Mouse (Mus musculus) embryonic facial prominence, embryonic 11.5 days (tissue): ENCODE data around the gene Adap1. TPM values are rescaled to one million over a fixed set of nuclear protein-coding genes. Genes with fewer than 3 reads are reported as not detected.
A peak's percentile ranks its signal among the peaks of the same experiment; 100 is the strongest.

Source experiments
- ATAC-seq: fragments of 200-750 bp; cut with Nextera tagmentation; replicated peaks from 2 replicates; pipeline ENCODE4 v1.8.0; 2017; ENCODE audit warnings: low read depth; ENCODE audit not compliant: insufficient number of reproducible peaks, low FRiP score, low TSS enrichment
- DNase-seq: peaks from one replicate; pipeline ENCODE4 v3.0.0-alpha.2; 2015; ENCODE audit warnings: low spot score
- H3K27ac ChIP-seq: fragments of 300-500 bp; sonication (generic); replicated peaks from 2 replicates; pipeline ENCODE4 v1.5.1; 2014; ENCODE audit warnings: mild to moderate bottlenecking, low read depth, low read length, control low read depth
- H3K27me3 ChIP-seq: fragments of 300-500 bp; sonication (generic); 2 replicates; pipeline ENCODE4 v1.6.1; 2014; ENCODE audit warnings: mild to moderate bottlenecking, low read length, moderate library complexity, mixed read lengths; ENCODE audit not compliant: control insufficient read depth, insufficient read depth
- H3K36me3 ChIP-seq: fragments of 300-500 bp; sonication (generic); replicated peaks from 2 replicates; pipeline ENCODE4 v1.6.1; 2014; ENCODE audit warnings: low read depth, mild to moderate bottlenecking, low read length, moderate library complexity, mixed read lengths; ENCODE audit not compliant: control insufficient read depth, insufficient read depth
- H3K4me1 ChIP-seq: fragments of 300-500 bp; sonication (generic); 2 replicates; pipeline ENCODE4 v1.6.1; 2014; ENCODE audit warnings: low read length, mixed read lengths; ENCODE audit not compliant: control insufficient read depth, insufficient read depth
- H3K4me2 ChIP-seq: fragments of 300-500 bp; sonication (generic); 2 replicates; pipeline ENCODE4 v1.6.1; 2014; ENCODE audit warnings: low read depth, mild to moderate bottlenecking, control low read depth, low read length, moderate library complexity
- H3K4me3 ChIP-seq: fragments of 300-500 bp; sonication (generic); 2 replicates; pipeline ENCODE4 v1.5.1; 2014; ENCODE audit warnings: low read depth, low read length, control low read depth
- H3K9ac ChIP-seq: fragments of 300-500 bp; sonication (generic); replicated peaks from 2 replicates; pipeline ENCODE4 v1.6.1; 2014; ENCODE audit warnings: mild to moderate bottlenecking, control low read depth, low read length
- H3K9me3 ChIP-seq: fragments of 300-500 bp; sonication (generic); replicated peaks from 2 replicates; pipeline ENCODE4 v1.6.1; 2016; ENCODE audit warnings: mild to moderate bottlenecking, low read length, inconsistent platforms, mixed read lengths; ENCODE audit not compliant: control insufficient read depth
- WGBS: fragments of 180-500 bp; shearing (Covaris S2); extraction: QIAGEN DNeasy Blood & Tissue Kit; methylation state at CpG from one replicate; pipeline ENCODE4 v1.1.7; 2014; 5-methylcytosine and 5-hydroxymethylcytosine counted together
- polyA plus RNA-seq: library from polyadenylated mRNA; unstranded; fragments of >200 nt; fragmentation: Nextera tagmentation; extraction: Ambion mirVana; gene quantifications from 2 replicates; pipeline ENCODE4 v1.2.1, GENCODE M21; 2014

The Adap1 gene
- polyA plus RNA-seq, 1 experiment from 2014 or later: 1.7 TPM

DNA sequence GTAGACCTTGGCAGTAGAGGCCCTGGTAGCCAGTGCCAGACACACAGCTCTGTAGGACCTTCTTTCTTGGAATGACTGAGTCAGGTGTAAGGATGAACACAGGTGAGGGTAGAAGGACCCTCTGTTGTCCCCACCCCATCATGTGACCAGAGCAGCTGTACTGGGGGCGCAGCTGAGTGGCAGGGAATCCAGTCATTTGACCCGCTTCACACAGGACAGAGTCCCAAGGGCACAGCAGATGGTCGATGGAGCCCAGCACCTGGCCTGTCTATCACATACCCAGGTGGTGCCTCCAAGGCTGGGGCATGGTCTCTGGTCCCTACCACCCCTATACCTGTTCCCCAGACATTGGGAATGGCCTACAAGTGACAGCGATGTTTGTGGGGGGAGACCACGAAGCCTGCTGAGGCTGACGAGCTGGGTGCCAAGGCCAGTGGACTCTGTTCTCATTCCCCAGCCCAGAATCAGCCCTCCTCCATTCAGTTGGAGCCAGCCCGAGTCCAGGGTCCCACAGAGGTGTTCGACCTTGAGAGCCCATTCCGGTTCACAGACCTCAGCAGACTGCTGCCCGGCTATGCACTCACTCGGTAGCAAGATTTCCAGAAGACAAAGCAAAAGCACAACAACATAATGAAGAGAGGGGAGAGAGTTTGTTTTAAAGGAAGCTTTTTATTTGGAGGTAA lies 43.4 kb upstream of the Adap1 start:
- peaks cover 8% of the 10 kb centered on the region for H3K4me1 ChIP-seq
- H3K27ac ChIP-seq: no peak overlapping the region
- no peak overlapping the region for H3K4me3 ChIP-seq
- WGBS: 84% methylated on average over 11 of the region's 11 CpGs
- H3K36me3 ChIP-seq: no peaks in the 10 kb centered on the region
- H3K9ac ChIP-seq: no peak overlapping the region
- no peak for DNase-seq
- no peak for ATAC-seq
- H3K4me2 ChIP-seq: no peak overlapping the region
- no peaks in the 10 kb centered on the region for H3K27me3 ChIP-seq
- H3K9me3 ChIP-seq: no peaks in the 10 kb centered on the region

DNA sequence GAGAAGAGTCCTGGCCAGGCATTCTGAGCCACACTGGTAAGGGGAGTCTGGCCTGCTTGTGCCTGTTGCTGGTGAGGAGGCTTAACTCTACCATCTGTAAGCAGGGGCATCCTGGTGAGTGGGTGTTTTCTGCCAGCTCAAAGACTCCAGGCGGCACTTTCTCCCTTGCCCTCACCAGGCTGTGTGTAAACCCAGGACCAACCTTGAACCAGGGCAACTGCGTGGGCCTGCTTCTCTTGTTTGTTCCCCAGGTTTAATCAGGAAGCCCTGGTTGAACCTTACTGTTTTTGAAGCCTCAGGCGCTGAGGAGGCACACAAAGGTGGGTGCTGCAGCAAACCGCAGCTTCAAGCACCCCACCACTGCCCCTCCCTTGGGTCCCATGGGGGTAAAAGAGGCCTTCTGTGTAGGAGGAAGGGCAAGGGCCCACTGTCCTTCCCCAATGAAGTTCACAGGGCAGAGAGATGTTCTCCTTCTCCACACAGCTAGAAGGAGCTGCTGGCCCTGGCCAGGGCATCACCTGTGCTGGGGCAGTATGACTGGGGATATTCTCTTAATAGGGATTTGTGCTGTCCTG lies 42.5 kb upstream of the Adap1 start:
- no peak for ATAC-seq
- H3K27me3 ChIP-seq: no peaks in the 10 kb centered on the region
- WGBS: 91% methylated on average over 4 of the region's 4 CpGs
- DNase-seq: no peak
- no peak overlapping the region for H3K27ac ChIP-seq
- H3K9ac ChIP-seq: no peak overlapping the region
- no peaks in the 10 kb centered on the region for H3K9me3 ChIP-seq
- H3K4me1 ChIP-seq: peaks cover 8% of the 10 kb centered on the region
- H3K4me3 ChIP-seq: no peak overlapping the region
- H3K4me2 ChIP-seq: no peak overlapping the region
- no peaks in the 10 kb centered on the region for H3K36me3 ChIP-seq

DNA sequence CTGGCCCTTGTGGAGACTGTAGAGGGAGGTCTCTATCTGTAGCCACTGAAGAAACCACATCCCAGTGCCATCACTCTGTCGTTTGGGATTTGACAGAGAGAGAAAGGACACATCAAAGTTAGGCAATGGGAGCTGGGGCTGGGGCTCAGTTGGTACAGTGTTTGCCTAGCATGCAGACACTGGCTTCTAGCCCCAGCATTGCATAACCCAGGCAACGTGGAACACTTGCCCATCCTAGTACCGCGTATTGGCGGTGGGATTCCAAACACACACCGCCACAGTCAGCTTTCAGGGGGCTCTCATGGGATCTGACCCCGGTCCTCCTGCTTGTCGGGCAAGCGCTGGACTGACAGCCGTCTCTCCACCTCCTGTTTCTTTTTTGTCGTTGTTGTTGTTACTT lies 41.1 kb upstream of the Adap1 start:
- DNase-seq: no peak
- Histone ChIP-seq H3K27me3 (no peaks in the 10 kb centered on the region), H3K27ac (no peak overlapping the region), H3K4me1 (peaks cover 8% of the 10 kb centered on the region), H3K9me3 (no peaks in the 10 kb centered on the region), H3K9ac (no peak overlapping the region), H3K4me2 (no peak overlapping the region), H3K4me3 (no peak overlapping the region), H3K36me3 (no peaks in the 10 kb centered on the region)
- 71% methylated on average over 11 of the region's 11 CpGs for WGBS
- ATAC-seq: no peak

DNA sequence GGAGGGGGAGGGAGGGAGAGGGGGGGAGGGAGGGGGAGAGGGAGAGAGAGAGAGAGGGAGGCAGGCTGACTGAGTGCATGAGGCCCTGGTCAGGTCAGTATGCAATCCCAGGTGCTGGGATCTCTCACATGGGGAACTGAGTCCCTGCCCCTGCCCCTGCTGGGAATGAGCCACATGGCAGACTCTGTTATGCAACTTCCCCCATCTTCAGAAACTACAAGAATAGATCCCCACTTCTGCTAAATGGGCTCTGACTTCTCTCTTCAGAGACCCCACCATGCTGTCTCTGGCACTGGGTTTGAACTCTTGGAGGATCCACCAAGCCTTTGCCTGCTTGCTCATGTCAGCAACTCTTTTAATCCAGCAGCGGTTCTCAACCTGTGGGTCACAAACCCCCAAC lies 40.4 kb upstream of the Adap1 start:
- WGBS: 81% methylated on average over 1 of the region's 1 CpGs

DNA sequence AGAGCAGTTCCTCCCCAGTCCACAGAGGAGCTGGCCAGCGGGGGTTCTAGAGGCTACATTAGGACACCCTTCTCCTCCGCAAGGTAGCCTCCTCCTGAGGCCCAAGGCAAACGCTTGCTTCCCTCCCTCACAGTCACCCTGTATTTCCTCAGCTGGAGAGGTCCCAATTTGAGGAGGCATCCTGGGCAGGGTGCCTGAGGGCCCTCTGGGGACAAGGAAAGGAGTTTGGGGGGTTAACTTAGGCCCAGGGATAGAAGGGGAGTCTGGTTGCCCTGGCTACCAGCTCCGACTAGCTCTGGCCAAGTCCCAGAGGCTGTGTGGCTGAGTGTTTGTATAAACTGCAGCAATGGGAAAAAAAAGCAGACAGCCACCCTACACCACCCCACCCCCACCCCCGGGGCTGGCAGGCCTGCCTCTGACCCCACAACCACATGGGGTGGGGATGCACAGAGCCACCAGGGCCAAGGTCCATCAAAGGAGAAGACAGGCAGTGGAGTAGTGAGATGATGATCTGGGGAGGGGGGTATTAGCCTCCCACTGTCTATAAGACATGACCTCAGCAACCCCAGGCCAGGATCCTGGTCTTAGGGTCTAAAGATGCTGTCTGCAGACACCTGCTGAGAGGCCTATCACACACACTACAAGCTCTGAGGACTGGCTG lies 39.6 kb upstream of the Adap1 start:
- Histone ChIP-seq H3K4me3 (no peak overlapping the region), H3K4me2 (no peak overlapping the region; the same call in 1 of the 2 replicates), H3K9ac (0 out of 2 replicates have a peak overlapping the region, but pooled peaks have one; percentile 15), H3K9me3 (no peaks in the 10 kb centered on the region), H3K4me1 (peaks cover 8% of the 10 kb centered on the region), H3K36me3 (no peaks in the 10 kb centered on the region), H3K27me3 (no peaks in the 10 kb centered on the region), H3K27ac (no peak overlapping the region)
- ATAC-seq (peak; percentile 11; the same call in 1 of the 2 replicates), DNase-seq (no peak)
- 31% methylated on average over 5 of the region's 5 CpGs for WGBS

More for the DNA sequence above, 40.4 kb upstream of the Adap1 start:
- H3K4me3 ChIP-seq: no peak overlapping the region
- H3K4me1 ChIP-seq: peaks cover 8% of the 10 kb centered on the region
- no peaks in the 10 kb centered on the region for H3K36me3 ChIP-seq
- no peaks in the 10 kb centered on the region for H3K9me3 ChIP-seq
- no peaks in the 10 kb centered on the region for H3K27me3 ChIP-seq
- ATAC-seq (no peak), DNase-seq (no peak)
- no peak overlapping the region for H3K27ac ChIP-seq
- H3K4me2 ChIP-seq: no peak overlapping the region
- no peak overlapping the region for H3K9ac ChIP-seq

DNA sequence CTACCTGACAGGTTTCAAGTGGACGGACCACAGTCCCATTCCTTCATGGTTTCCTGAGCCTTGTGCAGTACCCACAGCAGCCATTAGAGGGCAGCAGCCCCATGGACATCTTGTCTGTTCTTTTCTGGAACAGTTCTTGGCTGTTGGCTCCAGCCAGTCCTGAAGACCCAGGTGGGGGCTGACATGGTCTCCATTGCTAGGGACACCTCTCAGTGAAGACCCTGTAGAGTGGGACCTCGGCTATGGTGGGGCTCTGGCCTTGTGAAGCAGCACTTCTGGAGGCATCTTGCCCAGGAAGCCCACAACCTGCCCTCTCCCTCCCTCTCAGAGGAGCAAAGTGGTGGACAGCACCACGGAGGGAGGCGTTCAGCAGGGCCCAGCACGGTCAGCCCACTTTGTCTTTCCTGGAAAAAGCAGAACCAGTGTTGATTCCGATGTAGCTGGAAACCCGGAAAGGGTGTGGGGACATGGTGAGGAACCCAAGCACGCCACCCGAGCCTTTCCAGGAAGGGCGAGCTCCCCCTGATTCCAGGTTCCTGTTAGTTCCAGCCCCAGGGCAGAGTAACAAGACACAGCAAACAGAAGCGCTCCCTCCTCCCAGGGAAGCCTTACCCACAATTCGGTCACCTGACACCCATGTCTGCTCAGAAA lies 39.0 kb upstream of the Adap1 start:
- Histone ChIP-seq H3K27ac (no peak overlapping the region), H3K4me1 (peaks cover 8% of the 10 kb centered on the region), H3K9me3 (no peaks in the 10 kb centered on the region), H3K27me3 (no peaks in the 10 kb centered on the region), H3K9ac (no peak overlapping the region), H3K36me3 (no peaks in the 10 kb centered on the region), H3K4me2 (no peak overlapping the region; the same call in 1 of the 2 replicates), H3K4me3 (no peak overlapping the region)
- ATAC-seq: peak; percentile 34; the same call in 1 of the 2 replicates
- 20% methylated on average over 12 of the region's 12 CpGs for WGBS
- peak; percentile 92 for DNase-seq

DNA sequence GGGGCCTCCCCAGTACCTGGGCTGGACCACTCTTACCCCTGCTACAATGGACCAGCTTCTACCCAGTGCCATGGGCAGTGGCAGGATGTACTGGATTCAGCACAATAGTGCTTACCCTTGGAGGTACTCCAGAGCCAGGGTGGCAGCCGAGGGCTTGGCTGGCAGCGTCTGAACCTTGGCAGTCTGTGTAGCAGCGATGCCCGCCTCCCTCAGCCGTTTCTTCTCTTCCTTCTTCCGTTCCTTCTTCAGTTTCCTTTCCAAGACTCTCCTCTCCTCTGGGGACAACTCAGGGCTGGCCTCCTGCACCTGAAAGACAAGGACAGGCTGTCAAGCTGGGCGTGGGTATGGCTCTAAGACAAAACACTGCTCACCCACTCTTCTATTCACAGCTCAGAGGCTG lies 38.4 kb upstream of the Adap1 start:
- Histone ChIP-seq H3K4me3 (no peak overlapping the region), H3K27ac (no peak overlapping the region), H3K4me2 (no peak overlapping the region), H3K36me3 (no peaks in the 10 kb centered on the region), H3K27me3 (no peaks in the 10 kb centered on the region), H3K4me1 (peaks cover 8% of the 10 kb centered on the region), H3K9me3 (no peaks in the 10 kb centered on the region), H3K9ac (no peak overlapping the region)
- no peak for DNase-seq
- WGBS: 64% methylated on average over 7 of the region's 7 CpGs
- ATAC-seq: no peak

DNA sequence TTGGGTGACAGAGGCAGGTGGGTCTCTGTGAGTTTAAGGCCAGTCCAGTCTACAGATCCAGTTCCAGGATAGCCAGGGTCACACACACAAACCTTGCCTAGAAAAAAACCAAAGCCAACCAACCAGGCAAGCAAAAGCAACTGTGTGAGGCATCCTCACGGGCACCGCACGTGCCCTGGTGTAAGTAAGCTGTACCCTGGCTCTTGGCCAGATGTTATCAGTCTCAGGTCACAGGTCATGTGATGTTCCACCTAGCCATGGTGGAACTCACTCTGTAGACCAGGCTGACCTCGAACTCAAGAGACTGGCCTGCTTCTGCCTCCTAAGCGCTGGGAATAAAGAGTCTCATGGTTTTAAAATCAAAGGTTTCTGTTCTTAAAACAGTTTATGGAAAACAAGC lies 33.8 kb upstream of the Adap1 start:
- ATAC-seq (no peak), DNase-seq (no peak)
- Histone ChIP-seq H3K4me3 (no peak overlapping the region), H3K36me3 (no peaks in the 10 kb centered on the region), H3K27ac (no peak overlapping the region), H3K4me1 (no peaks in the 10 kb centered on the region), H3K4me2 (no peak overlapping the region), H3K27me3 (no peaks in the 10 kb centered on the region), H3K9me3 (no peaks in the 10 kb centered on the region), H3K9ac (no peak overlapping the region)
- WGBS: 96% methylated on average over 5 of the region's 5 CpGs
